Mouse (Mus musculus) layer of hippocampus, adult 11-12 months (tissue): Measurements from ENCODE around the gene Nrm.
A peak's percentile ranks its signal among the peaks of the same experiment; 100 is the strongest.

Experiments used
- DNase-seq: peaks from one replicate; pipeline ENCODE4 v3.0.0; 2022; ENCODE audit warnings: low spot score

The Nrm gene

DNA sequence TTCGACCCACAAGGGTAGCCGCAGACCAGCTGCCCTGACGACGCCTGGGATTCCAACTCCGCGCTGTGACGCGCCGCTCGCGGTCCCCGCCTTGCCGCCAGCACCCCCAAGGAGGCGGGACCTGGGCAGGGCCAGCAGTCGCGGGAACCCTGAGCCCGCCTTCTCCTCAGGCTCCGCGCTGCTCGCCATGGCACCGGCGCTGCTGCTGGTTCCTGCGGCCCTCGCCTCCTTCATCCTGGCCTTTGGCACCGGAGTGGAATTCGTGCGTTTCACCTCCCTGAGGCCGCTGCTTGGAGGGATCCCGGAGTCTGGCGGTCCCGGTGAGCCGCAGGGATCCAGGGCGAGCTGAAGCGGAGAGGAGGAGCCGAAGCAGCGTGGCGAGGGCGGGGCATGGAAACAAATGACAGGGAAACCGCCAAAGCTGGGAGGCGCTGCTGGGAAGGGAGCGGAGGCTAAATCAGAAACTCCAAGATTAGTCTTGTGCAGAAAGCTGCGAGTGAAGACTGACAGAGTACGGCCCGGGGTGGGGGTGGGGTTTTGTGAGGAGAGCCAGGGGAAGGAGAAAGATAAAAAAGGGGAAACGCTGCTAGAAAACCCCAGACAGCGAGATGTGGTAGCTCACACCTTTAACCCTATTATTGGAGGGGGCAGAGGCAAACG is at the start of gene Nrm:
TSS of gene Nrm (plus strand) at position 121 of the 660 bp plus-strand sequence.
- peak; percentile 85 for DNase-seq

- no peak for DNase-seq
These were observed 48.8 kb upstream of the Nrm start for GRCm38 (mm10) chr17:35812307-35812706.

DNA sequence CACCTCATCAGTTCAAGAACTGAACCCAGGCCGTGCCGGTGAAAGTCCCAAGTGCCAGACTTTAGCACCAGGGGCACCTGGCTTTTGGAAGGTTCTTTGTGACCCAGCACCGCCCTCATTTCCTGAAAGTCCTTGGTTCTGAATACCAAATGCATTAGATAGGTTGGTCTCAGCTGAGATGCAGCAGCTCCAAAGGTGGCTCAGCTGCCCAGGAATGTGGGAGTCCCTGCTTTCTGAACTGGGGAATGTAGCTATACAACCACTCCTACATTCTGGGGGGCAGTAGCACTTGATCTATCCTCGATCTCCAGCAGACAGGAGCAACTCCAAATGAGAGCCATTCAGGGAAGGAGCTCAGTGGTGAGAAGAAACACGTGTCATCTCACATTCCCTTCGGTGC is 48.4 kb upstream of the Nrm start:
- DNase-seq = no peak

- peak; percentile 85 for DNase-seq
These were observed 47.9 kb upstream of the Nrm start for GRCm38 (mm10) chr17:35813245-35813647.

DNA sequence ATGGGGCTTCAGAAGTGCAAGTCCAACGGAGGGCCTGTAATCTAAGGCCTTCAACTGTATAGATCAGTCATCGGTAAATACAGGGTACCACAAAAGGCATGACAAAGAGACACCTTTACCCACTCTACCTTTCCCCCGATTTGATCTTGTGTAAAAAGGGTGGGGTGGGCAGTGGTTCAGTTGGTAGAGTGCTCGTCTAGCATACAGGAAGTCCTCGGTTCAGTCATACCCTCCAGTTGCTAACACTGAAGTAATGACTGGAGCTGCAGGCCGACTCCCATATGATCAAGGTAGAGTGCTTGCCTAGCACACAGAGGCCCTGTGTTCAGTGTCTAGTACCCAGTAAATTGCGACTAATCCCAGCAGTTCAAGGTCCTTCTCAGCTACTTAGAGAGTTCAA is 47.5 kb upstream of the Nrm start:
- no peak for DNase-seq

DNA sequence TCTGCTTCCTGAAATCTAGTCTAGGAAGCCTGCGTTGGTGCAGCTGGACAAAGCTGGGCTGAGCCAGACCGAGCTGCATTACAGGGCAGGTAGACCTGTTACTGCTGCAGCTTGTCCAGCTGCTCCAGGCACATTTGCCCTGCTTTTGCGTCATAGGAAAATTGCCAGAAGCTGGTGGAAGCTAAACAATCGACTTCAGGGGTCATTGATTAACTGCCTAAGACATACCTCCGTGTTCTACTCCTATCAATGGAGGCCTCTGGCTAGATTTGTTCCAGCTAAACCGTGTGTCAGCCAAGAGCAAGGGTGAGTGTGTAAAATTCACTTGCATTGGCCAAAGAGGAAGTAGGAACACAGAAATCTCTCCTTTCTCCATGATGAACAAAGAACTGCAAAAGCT is 46.4 kb upstream of the Nrm start:
- no peak for DNase-seq

GRCm38 (mm10) chr17:35815836-35816235 is 45.3 kb upstream of the Nrm start:
- no peak for DNase-seq

GRCm38 (mm10) chr17:35816686-35817085 is 44.4 kb upstream of the Nrm start:
- DNase-seq = no peak

- DNase-seq = no peak
These were observed 43.9 kb upstream of the Nrm start for GRCm38 (mm10) chr17:35817226-35817625.

DNA sequence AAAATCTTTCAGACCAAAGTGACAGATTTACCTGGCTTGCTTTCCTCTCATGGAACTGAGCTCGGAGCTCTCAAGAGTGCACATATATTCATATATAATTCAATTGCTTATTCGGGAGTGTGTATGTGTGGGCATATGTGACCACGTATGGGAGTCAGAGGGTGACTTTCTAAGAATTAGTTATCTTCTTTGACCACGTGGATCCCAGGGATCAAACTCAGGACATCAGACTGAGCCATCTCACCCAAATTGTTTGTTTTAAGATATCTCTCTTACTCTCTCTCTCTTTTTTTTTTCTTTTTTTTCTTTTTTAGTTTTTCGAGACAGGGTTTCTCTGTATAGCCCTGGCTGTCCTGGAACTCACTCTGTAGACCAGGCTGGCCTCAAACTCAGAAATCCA is 41.0 kb upstream of the Nrm start:
- DNase-seq = no peak

- peak; percentile 65 for DNase-seq
These were observed 39.4 kb upstream of the Nrm start, which contains the start of gene Ier3 for GRCm38 (mm10) chr17:35821439-35822430. Gene Ier3 (plus strand): TSS chr17:35821684.

DNA sequence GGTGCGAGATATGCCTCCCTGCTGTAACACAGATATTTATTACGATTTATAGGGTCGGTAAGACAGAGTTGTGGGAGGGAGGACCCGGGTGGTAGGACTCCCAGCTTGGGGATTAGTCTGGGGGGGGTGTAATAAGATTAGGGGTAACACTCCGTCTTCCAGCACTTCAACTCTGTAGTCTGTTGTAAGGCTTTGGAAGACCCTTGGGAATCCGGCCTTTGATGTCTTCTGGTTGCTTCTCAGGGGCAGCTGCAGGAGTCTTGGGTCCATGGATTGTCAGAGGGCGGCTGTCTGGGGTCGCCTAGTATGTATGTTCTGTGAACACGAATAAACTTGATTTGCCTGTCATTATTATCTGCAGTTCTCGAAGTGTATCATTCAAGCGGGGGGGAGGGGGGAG is 38.6 kb upstream of the Nrm start:
- DNase-seq = no peak

- DNase-seq = peak; percentile 84
These were observed 37.9 kb upstream of the Nrm start, which contains the start of gene Flot1 for GRCm38 (mm10) chr17:35822964-35823937. Gene Flot1 (plus strand): TSS chr17:35823230.

DNA sequence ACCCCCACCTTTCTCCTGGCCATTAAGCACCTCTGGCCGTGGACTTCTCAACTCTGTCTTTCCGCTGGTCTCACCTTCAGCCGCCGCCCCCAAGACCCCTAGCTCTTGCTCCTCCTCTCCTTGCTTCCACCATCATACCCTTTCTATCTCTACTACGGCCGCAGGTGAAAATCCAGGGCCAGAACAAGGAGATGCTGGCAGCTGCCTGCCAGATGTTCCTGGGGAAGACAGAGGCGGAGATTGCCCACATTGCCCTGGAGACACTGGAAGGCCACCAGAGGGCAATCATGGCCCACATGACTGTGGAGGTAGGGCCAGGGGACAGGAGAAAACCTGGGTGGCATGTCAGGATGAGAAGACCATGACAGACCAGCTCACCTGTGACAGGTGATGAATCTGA is 36.7 kb upstream of the Nrm start:
- no peak for DNase-seq

GRCm38 (mm10) chr17:35825109-35825850 is 35.8 kb upstream of the Nrm start:
- DNase-seq = no peak

- peak; percentile 79 for DNase-seq
These were observed 31.4 kb upstream of the Nrm start for GRCm38 (mm10) chr17:35829737-35830136.

DNA sequence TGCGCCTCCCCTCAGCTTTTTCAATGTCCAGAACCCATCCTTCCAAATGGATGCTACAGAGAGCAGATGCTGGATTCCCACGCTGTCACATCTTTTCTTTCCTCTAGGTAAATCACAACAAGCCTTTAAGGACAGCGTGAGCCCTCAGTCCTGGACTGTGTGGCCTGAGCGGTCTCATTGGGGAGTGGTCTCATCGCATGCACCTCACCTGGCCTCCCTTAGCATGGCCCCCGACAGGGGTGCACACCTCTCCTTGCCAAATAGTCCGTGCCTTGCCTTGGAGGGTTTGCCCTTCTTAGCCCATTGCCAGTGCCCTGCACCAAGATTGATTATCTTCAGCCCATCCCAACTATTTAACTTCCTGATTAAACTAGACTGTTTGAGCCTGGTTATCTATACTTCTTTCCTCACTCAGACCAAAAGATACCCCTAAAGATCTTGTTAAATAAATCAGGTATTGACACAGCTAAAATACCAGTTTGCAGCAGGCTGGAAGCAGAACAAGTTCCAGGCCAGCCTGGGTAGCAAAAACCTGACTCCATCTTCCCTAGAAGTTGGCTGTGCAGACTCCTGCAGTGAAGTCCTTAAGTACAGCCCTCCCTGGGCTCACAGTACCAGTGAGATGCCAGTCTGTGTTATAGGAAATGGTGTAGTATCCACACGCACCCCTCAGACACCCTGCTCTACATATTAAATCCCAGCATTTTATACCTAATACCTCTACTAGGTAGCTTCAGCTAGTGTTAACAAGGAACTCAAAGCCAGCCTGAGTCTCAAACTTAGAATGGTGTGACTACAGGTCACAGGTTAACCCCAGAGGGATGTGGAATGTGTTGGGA is 28.5 kb upstream of the Nrm start:
- no peak for DNase-seq

GRCm38 (mm10) chr17:35833239-35833751 is 27.8 kb upstream of the Nrm start:
- no peak for DNase-seq

DNA sequence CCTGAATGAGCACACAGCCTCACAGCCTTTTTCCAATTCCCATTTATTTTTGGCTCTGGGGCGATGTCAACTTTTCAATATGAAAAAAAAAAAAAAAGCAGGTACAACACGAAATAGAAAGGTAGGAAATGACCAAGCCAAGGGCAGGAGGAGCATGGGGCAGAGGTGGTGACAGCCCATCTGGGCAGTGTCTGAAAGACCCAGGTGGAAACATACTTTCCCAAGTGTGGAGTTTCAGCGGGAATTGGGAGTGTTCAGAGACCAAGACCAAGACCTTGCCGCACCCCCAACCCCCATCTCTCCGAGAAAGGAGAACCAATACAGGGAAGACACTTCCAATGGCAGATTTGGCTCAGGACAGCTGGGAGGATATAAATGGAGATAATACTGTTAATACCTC is 27.2 kb upstream of the Nrm start:
- no peak for DNase-seq
